Comparison of ENCODE assay signal across 31 mouse cellular contexts in genomic region chr1:25577836-25578235, GRCm38 (mm10).
DNase-seq lines count a peak whose midpoint lies in the region; ATAC-seq and TF ChIP-seq lines count a peak whose summit lies in the region.
"Had no signal": no experiment of that assay in that cellular context is flagged by ENCODE, and none has a peak within 500 bp of the region (broad histone marks: within the 10 kb centered on the region; RNA-seq: fewer than 3 reads in every experiment).

No protein-coding gene starts in this region.

- no peak overlapping the region for H3K9ac ChIP-seq in forebrain, embryonic 14.5 days (ENCODE audit: low read length)
- H3K9ac ChIP-seq: embryonic facial prominence, embryonic 12.5 days; heart, embryonic 15.5 days; hindbrain, embryonic 12.5 days; intestine, embryonic 15.5 days; limb, embryonic 12.5 days; liver, postnatal 0 days; midbrain, embryonic 12.5 days; neural tube, embryonic 13.5 days had no signal

- no peaks in the 10 kb centered on the region for H3K9me3 ChIP-seq in forebrain, embryonic 14.5 days (replicated peaks; ENCODE audit: control insufficient read depth, low read length)
- H3K9me3 ChIP-seq: embryonic facial prominence, embryonic 12.5 days; forebrain, embryonic 10.5 days; heart, embryonic 15.5 days; hindbrain, embryonic 12.5 days; intestine, embryonic 15.5 days; limb, embryonic 12.5 days; megakaryocyte, embryonic 14.5 days; midbrain, embryonic 12.5 days; neural tube, embryonic 13.5 days had no signal

- 66% methylated on average over 4 of the region's 4 CpGs for WGBS in forebrain, embryonic 14.5 days

- H3K27ac ChIP-seq in forebrain, embryonic 14.5 days (ENCODE audit: low read depth, low read length), result no peak overlapping the region
- no peak overlapping the region for H3K27ac ChIP-seq in layer of hippocampus, adult 2 months
- H3K27ac ChIP-seq: embryonic facial prominence, embryonic 12.5 days; forebrain, embryonic 10.5 days; heart, embryonic 15.5 days; hindbrain, embryonic 12.5 days; hindbrain, postnatal 0 days; intestine, embryonic 15.5 days; left cerebral cortex, adult 2 months; limb, embryonic 12.5 days; midbrain, embryonic 12.5 days; neural tube, embryonic 13.5 days had no signal

- no peak for ATAC-seq in forebrain, embryonic 14.5 days
- ATAC-seq: forebrain, embryonic 16.5 days; hindbrain, postnatal 0 days; intestine, embryonic 15.5 days; liver, postnatal 0 days had no signal

- H3K27me3 ChIP-seq in forebrain, embryonic 14.5 days (replicated peaks; ENCODE audit: control insufficient read depth, insufficient read depth, low read length), result no peaks in the 10 kb centered on the region
- H3K27me3 ChIP-seq: embryonic facial prominence, embryonic 12.5 days; heart, embryonic 15.5 days; hindbrain, embryonic 12.5 days; intestine, embryonic 15.5 days; limb, embryonic 12.5 days; megakaryocyte, embryonic 14.5 days; midbrain, embryonic 12.5 days; neural tube, embryonic 13.5 days had no signal

- peak; percentile 9 to 13 for DNase-seq in cerebellum, postnatal 36 days
- DNase-seq in cerebellum, postnatal 10 days, result no peak
- DNase-seq in brain, adult 2 months (ENCODE audit: low read depth, low spot score), result peak; percentile 59
- peak; percentile 10 to 28 for DNase-seq in kidney, adult 8-10 months
- DNase-seq in kidney, postnatal 10 days, result peak; percentile 4
- no peak for DNase-seq in embryo, embryonic 9.5 days (ENCODE audit: extremely low spot score)
- DNase-seq in forebrain, embryonic 14.5 days (ENCODE audit: low spot score), result no peak
- no peak for DNase-seq in layer of hippocampus, adult 2 months (ENCODE audit: low spot score in 2 of 2)
- DNase-seq: adrenal gland, postnatal 25 days; B cell, adult 2 months; cerebellum, postnatal 14 days; gastrocnemius, postnatal 10 days; heart, postnatal 36 days; liver, postnatal 0 days; lung, postnatal 4 days; right cerebral cortex, postnatal 4 days; thymus, adult 2 months; thymus, postnatal 36 days had no signal

- H3K36me3 ChIP-seq in forebrain, embryonic 14.5 days (ENCODE audit: control insufficient read depth, insufficient read depth, low read length), result no peaks in the 10 kb centered on the region
- H3K36me3 ChIP-seq: embryonic facial prominence, embryonic 12.5 days; forebrain, embryonic 10.5 days; heart, embryonic 15.5 days; hindbrain, embryonic 12.5 days; intestine, embryonic 15.5 days; limb, embryonic 12.5 days; midbrain, embryonic 12.5 days; neural tube, embryonic 13.5 days had no signal

- no peak overlapping the region for H3K4me3 ChIP-seq in forebrain, embryonic 14.5 days (ENCODE audit: low read depth, low read length)
- no peak overlapping the region for H3K4me3 ChIP-seq in layer of hippocampus, adult 2 months
- H3K4me3 ChIP-seq: embryonic facial prominence, embryonic 12.5 days; forebrain, embryonic 10.5 days; heart, embryonic 15.5 days; hindbrain, embryonic 12.5 days; intestine, embryonic 15.5 days; left cerebral cortex, adult 2 months; limb, embryonic 12.5 days; megakaryocyte, embryonic 14.5 days; midbrain, embryonic 12.5 days; neural tube, embryonic 13.5 days had no signal

- no peak overlapping the region for H3K4me2 ChIP-seq in forebrain, embryonic 14.5 days (ENCODE audit: low read length)
- H3K4me2 ChIP-seq: embryonic facial prominence, embryonic 12.5 days; heart, embryonic 15.5 days; hindbrain, embryonic 12.5 days; intestine, embryonic 15.5 days; limb, embryonic 12.5 days; liver, embryonic 11.5 days; midbrain, embryonic 12.5 days; neural tube, embryonic 13.5 days had no signal

- no peak for TF ChIP-seq CTCF in layer of hippocampus, adult 2 months (conservative IDR thresholded peaks at IDR 0.05)

- H3K4me1 ChIP-seq in forebrain, embryonic 14.5 days (ENCODE audit: control insufficient read depth, insufficient read depth, low read length), result no peaks in the 10 kb centered on the region
- H3K4me1 ChIP-seq: embryonic facial prominence, embryonic 12.5 days; forebrain, embryonic 10.5 days; heart, embryonic 15.5 days; hindbrain, embryonic 12.5 days; intestine, embryonic 15.5 days; limb, embryonic 12.5 days; megakaryocyte, embryonic 14.5 days; midbrain, embryonic 12.5 days; neural tube, embryonic 13.5 days had no signal

Comparison
In these comparisons a context has a peak if more than half of its experiments do, and no peak if none do; other contexts are left out.
1. DNase-seq: peak in cerebellum, postnatal 36 days (2 of 2), brain, adult 2 months (single experiment), kidney, adult 8-10 months (2 of 2) and kidney, postnatal 10 days (single experiment); none in cerebellum, postnatal 10 days (0 of 2), embryo, embryonic 9.5 days (single experiment), forebrain, embryonic 14.5 days (single experiment) and layer of hippocampus, adult 2 months (0 of 2).